Mouse (Mus musculus) spleen, adult 2 months (tissue): ENCODE results near the gene Lgr5.

Source experiments
- CTCF ChIP-seq: fragments of 200-500 bp; IDR thresholded peaks from 2 replicates; pipeline ENCODE4 v1.5.1; 2011; ENCODE audit warnings: mild to moderate bottlenecking, inconsistent platforms; ENCODE audit not compliant: insufficient read depth, insufficient read length, insufficient replicate concordance; ENCODE audit errors: extremely low read depth
- POLR2A ChIP-seq: fragments of 200-500 bp; IDR thresholded peaks from 2 replicates; pipeline ENCODE4 v1.6.1; 2011; ENCODE audit warnings: low read depth, low read length, inconsistent platforms

DNA sequence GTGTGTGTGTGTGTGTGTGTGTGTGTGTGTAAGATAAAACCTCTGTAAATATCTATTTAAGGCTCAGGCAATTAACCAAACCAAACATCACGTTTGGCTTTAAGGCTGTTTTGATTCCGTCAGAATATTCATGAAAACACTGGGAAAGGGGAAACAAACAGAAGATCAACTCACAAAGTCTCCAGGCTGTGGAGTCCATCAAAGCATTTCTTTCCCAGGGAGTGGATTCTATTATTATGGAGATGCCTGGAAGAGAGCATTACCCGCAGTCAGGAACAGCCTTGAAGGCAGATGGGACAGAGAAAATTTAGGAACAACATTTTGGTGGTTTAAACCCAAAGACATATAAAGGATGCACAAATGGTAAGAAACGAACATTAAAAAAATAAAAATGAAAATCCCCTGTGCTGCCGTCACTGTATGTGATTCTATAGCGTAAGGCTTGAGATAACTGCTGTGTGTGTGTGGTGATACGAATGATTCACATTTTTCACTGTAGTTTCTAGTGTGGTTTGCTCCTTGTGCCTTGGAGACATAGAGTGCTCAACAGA is 112.5 kb downstream of the Lgr5 start:
- no peak for TF ChIP-seq POLR2A
- TF ChIP-seq CTCF, result no peak
